Mouse (Mus musculus) midbrain, embryonic 16.5 days (tissue): Measurements from ENCODE around the gene Tead1. TPM values are rescaled to one million over a fixed set of nuclear protein-coding genes. Genes with fewer than 3 reads are reported as not detected.

Experiments
- ATAC-seq: fragments of 200-750 bp; cut with Nextera tagmentation; 2 replicates; pipeline ENCODE4 v1.8.0; 2017; ENCODE audit warnings: moderate TSS enrichment
- H3K27ac ChIP-seq: fragments of 300-500 bp; sonication (generic); 2 replicates; pipeline ENCODE4 v1.5.1; 2014; ENCODE audit warnings: mild to moderate bottlenecking, low read length, mixed read lengths
- H3K27me3 ChIP-seq: fragments of 300-500 bp; sonication (generic); 2 replicates; pipeline ENCODE4 v1.6.1; 2014; ENCODE audit warnings: low read depth, low read length, mixed read lengths; ENCODE audit not compliant: control insufficient read depth, insufficient read depth
- H3K36me3 ChIP-seq: fragments of 300-500 bp; sonication (generic); 2 replicates; pipeline ENCODE4 v1.6.1; 2014; ENCODE audit warnings: mild to moderate bottlenecking, low read length, moderate library complexity, mixed read lengths; ENCODE audit not compliant: control insufficient read depth, insufficient read depth
- H3K4me1 ChIP-seq: fragments of 300-500 bp; sonication (generic); 2 replicates; pipeline ENCODE4 v1.6.1; 2014; ENCODE audit warnings: mild to moderate bottlenecking, low read length, mixed read lengths; ENCODE audit not compliant: control insufficient read depth, insufficient read depth
- H3K4me2 ChIP-seq: fragments of 300-500 bp; sonication (generic); 2 replicates; pipeline ENCODE4 v1.6.1; 2014; ENCODE audit warnings: mild to moderate bottlenecking, low read length, mixed read lengths
- H3K4me3 ChIP-seq: fragments of 300-500 bp; sonication (generic); 2 replicates; pipeline ENCODE4 v1.5.1; 2014; ENCODE audit warnings: low read depth, mild to moderate bottlenecking, low read length, moderate library complexity, mixed read lengths
- H3K9ac ChIP-seq: fragments of 300-500 bp; sonication (generic); 2 replicates; pipeline ENCODE4 v1.6.1; 2014; ENCODE audit warnings: low read depth, low read length, mixed read lengths
- H3K9me3 ChIP-seq: fragments of 300-500 bp; sonication (generic); replicated peaks from 2 replicates; pipeline ENCODE4 v1.6.1; 2014; ENCODE audit warnings: mild to moderate bottlenecking, low read length, mixed read lengths; ENCODE audit not compliant: control insufficient read depth, poor library complexity, severe bottlenecking
- WGBS: fragments of 180-500 bp; shearing (Covaris S2); extraction: QIAGEN DNeasy Blood & Tissue Kit; methylation state at CpG from one replicate; pipeline ENCODE4 v1.1.7; 2014; 5-methylcytosine and 5-hydroxymethylcytosine counted together
- polyA plus RNA-seq: library from polyadenylated mRNA; unstranded; fragments of >200 nt; fragmentation: Nextera tagmentation; extraction: Ambion mirVana; gene quantifications from 2 replicates; pipeline ENCODE4 v1.2.1, GENCODE M21; 2015

Tead1 gene
- 11.3 and 12.5 TPM in 2 replicates for polyA plus RNA-seq

DNA sequence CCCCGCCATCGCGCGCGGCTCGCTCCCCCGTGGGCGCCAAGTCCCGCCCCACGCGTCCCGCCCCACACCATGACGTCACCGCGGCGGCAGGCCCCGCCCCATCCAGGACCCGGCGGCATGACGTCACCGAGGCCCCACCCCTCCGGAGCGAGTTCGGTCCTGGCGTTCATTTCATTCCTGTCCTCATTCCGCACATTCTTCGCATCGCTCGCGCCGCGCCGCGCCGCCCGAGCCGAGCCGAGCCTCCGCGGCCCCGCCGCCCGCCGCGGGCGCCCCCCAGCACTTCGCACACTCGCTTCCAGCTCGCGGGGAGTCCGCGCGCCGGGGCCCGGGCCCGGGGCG lies at the start of gene Tead1:
Gene Tead1, plus strand, starts transcription at position 148 of the 342 bp plus-strand sequence.
- Histone ChIP-seq H3K27ac (peak within 1 kb of the TSS; percentile 84), H3K36me3 (no peaks in the 10 kb centered on the region), H3K4me2 (peak within 1 kb of the TSS; percentile 86), H3K27me3 (no peaks in the 10 kb centered on the region), H3K9me3 (no peaks in the 10 kb centered on the region), H3K4me1 (peaks cover 20% of the 10 kb centered on the region), H3K9ac (peak within 1 kb of the TSS; percentile 72), H3K4me3 (peak within 1 kb of the TSS; percentile 87)
- WGBS = under 1% methylated on average over 51 of the region's 57 CpGs
- ATAC-seq = peak; percentile 92

DNA sequence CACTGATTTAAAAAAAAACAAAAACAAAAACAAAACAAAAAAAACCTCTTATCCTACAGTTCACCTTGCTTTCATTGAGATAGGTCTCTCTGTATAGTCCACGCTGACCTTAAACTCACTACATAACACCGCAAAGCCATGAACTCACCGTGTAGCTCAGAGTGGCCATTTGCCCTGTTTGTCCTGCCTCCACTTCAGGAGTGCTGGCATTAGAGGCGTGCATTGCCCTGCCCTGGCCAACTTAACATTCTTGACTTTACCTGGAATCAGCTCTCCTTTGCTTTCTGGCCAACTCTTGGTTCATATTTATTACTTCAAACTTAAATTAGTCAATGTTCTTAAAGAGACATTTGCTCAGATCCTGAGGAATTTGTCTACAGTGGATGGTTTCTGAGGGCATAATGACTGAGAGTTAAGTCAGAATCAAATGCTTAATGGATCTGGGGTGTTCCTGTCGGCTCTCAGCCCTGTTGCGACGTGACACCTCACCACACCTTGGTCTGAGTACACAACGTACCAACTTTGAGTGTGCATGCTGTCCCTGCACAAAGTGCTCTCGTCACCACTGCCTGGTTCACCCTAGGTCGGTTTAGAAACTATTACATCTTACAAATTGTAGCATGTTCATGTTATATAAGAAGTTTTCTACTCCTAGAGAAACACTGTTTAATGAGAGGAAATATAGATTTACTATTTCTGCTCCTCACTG lies 44.5 kb upstream of the Tead1 start:
- Histone ChIP-seq H3K27me3 (no peaks in the 10 kb centered on the region), H3K4me3 (no peak overlapping the region), H3K36me3 (no peaks in the 10 kb centered on the region), H3K9me3 (no peaks in the 10 kb centered on the region; the same call in 1 of the 2 replicates), H3K9ac (no peak overlapping the region), H3K4me2 (no peak overlapping the region), H3K27ac (no peak overlapping the region), H3K4me1 (no peaks in the 10 kb centered on the region)
- 91% methylated on average over 10 of the region's 10 CpGs for WGBS
- ATAC-seq = no peak

DNA sequence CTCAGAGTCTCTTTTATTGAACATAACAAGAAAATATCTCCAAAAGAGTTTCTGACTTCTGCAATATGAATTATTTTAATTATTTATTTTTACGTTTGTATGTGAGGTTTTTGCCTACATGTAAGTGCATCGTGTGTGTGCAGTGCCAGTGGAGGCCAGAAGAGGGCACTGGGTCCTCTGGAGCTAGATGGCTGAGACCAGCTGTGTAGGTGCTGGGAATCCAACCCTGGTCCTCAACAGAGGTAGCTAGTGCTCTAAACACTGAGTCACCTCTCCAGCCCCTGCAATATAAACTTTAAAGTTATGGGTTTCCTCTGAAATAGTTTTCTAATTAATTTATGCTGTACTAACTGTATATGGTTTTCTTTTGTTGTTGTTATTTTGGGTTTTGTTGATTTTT lies 43.2 kb upstream of the Tead1 start:
- Histone ChIP-seq H3K4me2 (no peak overlapping the region), H3K9ac (no peak overlapping the region), H3K27me3 (no peaks in the 10 kb centered on the region), H3K36me3 (no peaks in the 10 kb centered on the region), H3K4me1 (no peaks in the 10 kb centered on the region), H3K4me3 (no peak overlapping the region), H3K9me3 (no peaks in the 10 kb centered on the region; the same call in 1 of the 2 replicates), H3K27ac (no peak overlapping the region)
- no peak for ATAC-seq
- WGBS = 91% methylated on average over 2 of the region's 2 CpGs

DNA sequence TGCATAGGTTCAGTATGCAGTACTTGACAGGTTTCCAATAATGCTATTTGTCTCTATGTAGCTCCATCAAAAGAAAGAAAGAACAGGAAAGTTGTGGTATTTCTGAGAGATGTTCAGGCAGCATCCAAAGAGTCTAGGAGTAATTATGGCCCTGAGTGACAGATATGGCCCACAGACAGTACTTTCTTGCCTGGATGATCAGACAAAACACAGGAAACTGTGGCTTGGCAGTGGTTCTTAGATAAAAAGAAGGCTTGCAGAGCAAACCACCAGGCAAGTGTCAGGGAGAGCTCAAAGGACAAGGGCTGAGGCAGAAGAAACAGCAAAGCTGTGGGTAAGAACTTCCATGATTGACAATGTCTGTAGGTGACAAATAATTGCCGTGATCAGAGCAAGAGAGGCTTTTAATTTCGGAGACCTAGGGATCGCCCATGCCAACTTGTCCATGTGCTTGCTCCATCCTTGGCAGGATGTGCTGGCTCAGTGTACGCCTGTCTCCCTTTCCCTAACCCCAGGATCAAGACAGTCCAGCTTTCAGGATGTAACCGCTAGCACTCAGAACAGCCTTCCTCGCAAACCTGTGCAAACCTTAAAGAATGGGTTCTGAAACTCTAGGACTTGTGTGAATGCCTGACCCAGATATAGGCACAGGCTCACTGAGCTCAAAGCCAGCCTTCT lies 35.1 kb upstream of the Tead1 start:
- H3K36me3 ChIP-seq = no peaks in the 10 kb centered on the region
- H3K4me1 ChIP-seq = no peaks in the 10 kb centered on the region
- H3K27ac ChIP-seq = no peak overlapping the region
- no peaks in the 10 kb centered on the region for H3K27me3 ChIP-seq
- no peak for ATAC-seq
- no peaks in the 10 kb centered on the region for H3K9me3 ChIP-seq
- H3K4me2 ChIP-seq = no peak overlapping the region
- 92% methylated on average over 6 of the region's 6 CpGs for WGBS
- H3K4me3 ChIP-seq = no peak overlapping the region
- no peak overlapping the region for H3K9ac ChIP-seq

DNA sequence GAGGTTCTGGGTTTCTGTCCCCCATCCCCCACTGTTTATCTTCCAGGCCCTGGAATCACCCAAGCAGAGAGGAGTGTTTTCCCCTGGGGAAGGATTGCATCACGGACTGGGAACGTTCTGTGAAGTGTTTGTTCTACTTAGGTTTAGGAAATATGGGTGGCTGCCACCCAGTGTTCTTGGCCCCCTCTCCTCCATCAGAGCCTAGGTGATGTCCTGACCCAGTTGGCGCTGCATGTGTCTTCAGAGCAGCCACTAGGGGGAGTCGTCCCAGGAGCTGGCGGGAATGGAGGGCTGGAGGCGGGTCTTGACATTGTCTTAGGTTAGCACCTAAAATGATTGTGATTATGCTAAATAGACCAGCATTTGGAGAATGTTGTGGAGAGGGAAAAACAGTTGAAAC lies 34.4 kb upstream of the Tead1 start:
- no peak for ATAC-seq
- Histone ChIP-seq H3K27me3 (no peaks in the 10 kb centered on the region), H3K36me3 (no peaks in the 10 kb centered on the region), H3K9me3 (no peaks in the 10 kb centered on the region), H3K4me1 (no peaks in the 10 kb centered on the region), H3K27ac (no peak overlapping the region), H3K4me2 (no peak overlapping the region), H3K4me3 (no peak overlapping the region), H3K9ac (no peak overlapping the region)
- 89% methylated on average over 6 of the region's 6 CpGs for WGBS

DNA sequence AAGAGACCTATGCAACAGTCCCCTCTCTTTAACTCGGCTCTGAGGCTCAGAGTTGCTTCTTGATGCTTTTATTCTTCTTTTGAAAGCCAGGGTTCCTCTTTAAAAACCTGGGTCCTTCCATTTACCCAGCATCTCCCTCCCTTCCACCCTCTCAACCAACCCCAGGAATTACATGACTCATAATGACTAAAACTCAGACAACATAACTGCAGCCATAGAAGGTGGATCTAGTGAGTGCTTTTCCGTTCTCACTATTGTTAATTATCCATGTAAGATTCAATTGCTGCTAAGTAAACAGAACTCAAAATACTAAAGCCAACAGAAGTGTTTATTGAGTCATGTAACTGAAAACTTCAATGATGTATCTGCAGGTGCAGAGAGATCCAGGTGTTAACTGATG lies 33.4 kb upstream of the Tead1 start:
- no peaks in the 10 kb centered on the region for H3K27me3 ChIP-seq
- H3K36me3 ChIP-seq = no peaks in the 10 kb centered on the region
- H3K9ac ChIP-seq = no peak overlapping the region
- H3K27ac ChIP-seq = no peak overlapping the region
- no peak overlapping the region for H3K4me3 ChIP-seq
- ATAC-seq = no peak
- no peaks in the 10 kb centered on the region for H3K4me1 ChIP-seq
- no peaks in the 10 kb centered on the region for H3K9me3 ChIP-seq
- no peak overlapping the region for H3K4me2 ChIP-seq
- 89% methylated on average over 2 of the region's 2 CpGs for WGBS

DNA sequence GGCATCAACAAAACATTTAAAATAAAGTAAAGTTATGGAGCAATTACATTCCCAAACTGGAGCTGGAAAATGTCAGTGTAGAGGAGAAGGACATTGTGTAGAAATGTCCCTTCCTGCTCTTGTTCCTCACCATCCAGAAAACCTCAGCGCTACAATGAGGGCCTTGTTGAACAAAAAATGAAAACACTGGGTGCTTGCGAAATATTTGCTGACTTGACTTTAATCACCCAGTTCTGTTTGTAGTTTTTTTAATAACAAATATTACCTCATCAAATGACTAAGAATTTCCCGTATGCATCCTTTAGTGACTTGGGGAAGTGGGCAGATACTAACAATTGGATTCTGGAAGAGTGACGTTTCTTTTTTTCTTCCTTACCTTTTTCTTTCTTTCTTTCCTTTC lies 31.7 kb upstream of the Tead1 start:
- H3K27ac ChIP-seq = no peak overlapping the region
- WGBS = 98% methylated on average over 4 of the region's 4 CpGs
- no peak for ATAC-seq
- H3K4me1 ChIP-seq = no peaks in the 10 kb centered on the region
- no peak overlapping the region for H3K4me3 ChIP-seq
- H3K36me3 ChIP-seq = no peaks in the 10 kb centered on the region
- H3K4me2 ChIP-seq = no peak overlapping the region
- no peak overlapping the region for H3K9ac ChIP-seq
- H3K27me3 ChIP-seq = no peaks in the 10 kb centered on the region
- no peaks in the 10 kb centered on the region for H3K9me3 ChIP-seq

DNA sequence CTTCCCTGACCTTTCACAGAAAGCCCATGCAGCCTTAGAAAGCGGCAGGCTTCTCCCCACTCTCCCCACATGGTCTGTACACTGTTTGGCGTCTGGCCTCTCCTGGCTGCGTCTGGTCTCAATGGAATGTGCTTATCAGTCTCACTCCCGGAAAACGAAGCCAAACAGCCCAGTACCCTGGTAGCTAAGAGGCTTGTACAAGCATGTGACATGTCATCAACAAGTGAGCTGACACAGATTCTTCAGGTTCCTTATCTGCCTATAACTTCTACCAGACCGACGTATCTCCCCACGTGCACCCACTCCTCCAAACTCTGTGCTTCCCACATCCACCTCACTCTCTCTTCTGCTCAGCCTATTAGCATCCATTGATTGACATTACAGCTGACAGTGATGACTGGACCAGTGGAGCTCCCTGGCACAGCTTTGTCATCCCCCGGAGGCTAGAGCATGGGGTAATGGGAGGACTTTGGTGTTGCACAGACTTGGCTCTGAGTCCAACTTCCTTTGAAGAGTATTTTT lies 22.9 kb upstream of the Tead1 start:
- Histone ChIP-seq H3K4me3 (no peak overlapping the region), H3K27me3 (no peaks in the 10 kb centered on the region), H3K36me3 (no peaks in the 10 kb centered on the region), H3K4me1 (no peaks in the 10 kb centered on the region), H3K27ac (no peak overlapping the region), H3K4me2 (no peak overlapping the region), H3K9me3 (no peaks in the 10 kb centered on the region), H3K9ac (no peak overlapping the region)
- no peak for ATAC-seq
- WGBS = 57% methylated on average over 9 of the region's 9 CpGs

DNA sequence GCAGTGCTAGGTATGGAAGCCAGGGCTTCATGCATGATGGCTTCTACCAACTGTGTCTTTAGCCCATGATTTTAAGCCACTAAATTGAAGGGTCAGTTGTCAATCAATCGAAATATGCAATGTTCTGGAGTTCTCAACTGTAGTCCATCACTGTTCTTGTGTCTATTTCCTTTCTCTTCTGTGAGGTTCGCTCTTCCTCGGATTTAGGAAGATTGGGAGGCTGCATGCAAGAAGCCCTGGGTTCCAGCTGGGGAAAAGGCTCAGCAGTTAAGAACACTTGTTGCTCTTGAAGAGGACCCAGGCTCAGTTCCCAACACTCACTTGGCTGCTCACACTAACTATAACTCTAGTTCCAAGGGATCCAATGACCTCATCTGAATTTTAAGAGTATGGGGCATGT lies 20.2 kb upstream of the Tead1 start:
- no peaks in the 10 kb centered on the region for H3K27me3 ChIP-seq
- H3K4me1 ChIP-seq = peaks cover 9% of the 10 kb centered on the region; the same call in 1 of the 2 replicates
- H3K36me3 ChIP-seq = no peaks in the 10 kb centered on the region
- H3K27ac ChIP-seq = no peak overlapping the region
- H3K4me3 ChIP-seq = no peak overlapping the region
- no peak for ATAC-seq
- H3K9me3 ChIP-seq = no peaks in the 10 kb centered on the region
- no peak overlapping the region for H3K9ac ChIP-seq
- 98% methylated on average over 3 of the region's 3 CpGs for WGBS
- no peak overlapping the region for H3K4me2 ChIP-seq
